In the genomic region with DNA sequence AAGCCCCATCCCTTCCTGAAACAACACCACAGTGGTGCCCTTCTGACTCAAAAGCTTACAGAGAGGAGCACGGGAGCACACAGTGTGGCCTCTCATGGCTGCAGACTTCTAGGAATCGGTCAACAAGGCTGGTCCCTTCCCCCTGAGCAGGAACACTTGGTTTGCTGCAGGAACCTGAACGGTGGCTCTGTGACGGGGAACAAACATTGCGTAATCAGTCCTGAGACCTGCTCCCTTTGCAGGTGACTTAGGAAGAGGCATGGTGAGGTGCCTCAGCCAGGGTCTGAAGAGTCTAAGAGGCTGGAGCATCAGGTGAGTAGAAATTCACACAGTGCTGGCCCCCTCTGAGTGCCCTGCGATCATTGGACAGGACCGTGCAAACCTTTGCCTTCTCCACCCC, we compare ENCODE assay signal across 37 mouse cellular contexts. TPM values are rescaled to one million over a fixed set of nuclear protein-coding genes. Genes with fewer than 3 reads are reported as not detected.
DNase-seq lines count a peak whose midpoint lies in the region; ATAC-seq and TF ChIP-seq lines count a peak whose summit lies in the region.
"Had no signal": no experiment of that assay in that cellular context is flagged by ENCODE, and none has a peak within 500 bp of the region (broad histone marks: within the 10 kb centered on the region; RNA-seq: fewer than 3 reads in every experiment).

No protein-coding gene starts in this region.

- peak; percentile 28 to 61 for DNase-seq in lung, adult 18-20 months
- DNase-seq in lung, postnatal 10 days: no peak
- DNase-seq in urinary bladder, postnatal 14 days (ENCODE audit: low spot score): peak; percentile 57
- DNase-seq in urinary bladder, adult 2 months (ENCODE audit: low spot score): no peak
- peak; percentile 64 for DNase-seq in lung, postnatal 0 days (ENCODE audit: low spot score)
- DNase-seq in stomach, postnatal 0 days (ENCODE audit: low spot score): peak; percentile 72
- no peak for DNase-seq in adrenal gland, postnatal 10 days
- DNase-seq: adrenal gland, adult 8-10 months; B cell, adult 2 months; cerebellum, adult 11 months; gastrocnemius, postnatal 25 days; heart, adult 11 months; heart, postnatal 4 days; kidney, adult 2 months; kidney, postnatal 36 days; liver, embryonic 13.5 days; thymus, adult 18-20 months; thymus, postnatal 25 days had no signal

- no peak overlapping the region for H3K4me2 ChIP-seq in lung, postnatal 0 days (replicated peaks; ENCODE audit: low read depth, low read length)
- no peak overlapping the region for H3K4me2 ChIP-seq in stomach, postnatal 0 days (replicated peaks; ENCODE audit: low read depth)
- H3K4me2 ChIP-seq: forebrain, embryonic 13.5 days; hindbrain, embryonic 13.5 days; limb, embryonic 13.5 days; liver, embryonic 13.5 days; lung, embryonic 15.5 days; midbrain, embryonic 12.5 days; neural tube, embryonic 13.5 days had no signal

- WGBS in lung, postnatal 0 days: 43% methylated on average over 7 of the region's 7 CpGs
- WGBS in stomach, postnatal 0 days: 51% methylated on average over 7 of the region's 7 CpGs

- no peak overlapping the region for H3K27ac ChIP-seq in lung, postnatal 0 days (ENCODE audit: low read length)
- H3K27ac ChIP-seq in stomach, postnatal 0 days (replicated peaks): no peak overlapping the region
- H3K27ac ChIP-seq: forebrain, embryonic 13.5 days; heart, embryonic 10.5 days; hindbrain, embryonic 13.5 days; limb, embryonic 13.5 days; liver, embryonic 13.5 days; lung, embryonic 15.5 days; midbrain, embryonic 12.5 days; neural tube, embryonic 13.5 days had no signal

- no peaks in the 10 kb centered on the region for H3K9me3 ChIP-seq in lung, postnatal 0 days (ENCODE audit: low read length)
- H3K9me3 ChIP-seq in stomach, postnatal 0 days (ENCODE audit: control insufficient read depth, low read length): no peaks in the 10 kb centered on the region
- H3K9me3 ChIP-seq: forebrain, embryonic 13.5 days; heart, embryonic 10.5 days; hindbrain, embryonic 13.5 days; limb, embryonic 13.5 days; liver, embryonic 13.5 days; lung, embryonic 15.5 days; megakaryocyte, embryonic 14.5 days; midbrain, embryonic 12.5 days; neural tube, embryonic 13.5 days had no signal

- H3K4me1 ChIP-seq in lung, postnatal 0 days (ENCODE audit: insufficient read depth, low read depth, low read length): no peaks in the 10 kb centered on the region
- H3K4me1 ChIP-seq in stomach, postnatal 0 days (replicated peaks; ENCODE audit: control insufficient read depth, insufficient read depth): no peaks in the 10 kb centered on the region
- H3K4me1 ChIP-seq: forebrain, embryonic 13.5 days; liver, embryonic 13.5 days; lung, embryonic 15.5 days had no signal

- H3K27me3 ChIP-seq in lung, postnatal 0 days (replicated peaks; ENCODE audit: insufficient read depth, low read length): no peaks in the 10 kb centered on the region
- H3K27me3 ChIP-seq in stomach, postnatal 0 days (ENCODE audit: control insufficient read depth, insufficient read depth, low read length): no peaks in the 10 kb centered on the region

- no peak overlapping the region for H3K9ac ChIP-seq in lung, postnatal 0 days (replicated peaks; ENCODE audit: low read depth)
- no peak overlapping the region for H3K9ac ChIP-seq in stomach, postnatal 0 days (ENCODE audit: low read length)
- H3K9ac ChIP-seq: forebrain, embryonic 13.5 days; hindbrain, embryonic 13.5 days; limb, embryonic 13.5 days; liver, embryonic 13.5 days; lung, embryonic 15.5 days; midbrain, embryonic 12.5 days; neural tube, embryonic 13.5 days had no signal

- no peak for TF ChIP-seq CTCF in lung, postnatal 0 days (IDR thresholded peaks at IDR 0.05)
- TF ChIP-seq CTCF in stomach, postnatal 0 days (IDR thresholded peaks at IDR 0.05; ENCODE audit: low read depth): no peak

- H3K36me3 ChIP-seq in lung, postnatal 0 days (ENCODE audit: insufficient read depth, low read length): no peaks in the 10 kb centered on the region
- no peaks in the 10 kb centered on the region for H3K36me3 ChIP-seq in stomach, postnatal 0 days (ENCODE audit: control insufficient read depth, insufficient read depth, low read length)
- H3K36me3 ChIP-seq: heart, embryonic 10.5 days; hindbrain, embryonic 13.5 days; limb, embryonic 13.5 days; liver, embryonic 13.5 days; lung, embryonic 15.5 days; midbrain, embryonic 12.5 days; neural tube, embryonic 13.5 days had no signal

- no peak for TF ChIP-seq EP300 in lung, postnatal 0 days (IDR thresholded peaks at IDR 0.05)
- no peak for TF ChIP-seq EP300 in stomach, postnatal 0 days (optimal IDR thresholded peaks at IDR 0.05)

- no peak overlapping the region for H3K4me3 ChIP-seq in lung, postnatal 0 days (ENCODE audit: low read depth, low read length)
- H3K4me3 ChIP-seq in stomach, postnatal 0 days (ENCODE audit: low read depth, low read length): no peak overlapping the region
- H3K4me3 ChIP-seq: forebrain, embryonic 13.5 days; heart, embryonic 10.5 days; hindbrain, embryonic 13.5 days; limb, embryonic 13.5 days; liver, embryonic 13.5 days; lung, embryonic 15.5 days; megakaryocyte, embryonic 14.5 days; midbrain, embryonic 12.5 days; myocyte; neural tube, embryonic 13.5 days had no signal

- ATAC-seq in lung, postnatal 0 days: peak; percentile 63
- peak; percentile 62; the same call in 1 of the 2 replicates for ATAC-seq in stomach, postnatal 0 days (ENCODE audit: low FRiP score, low TSS enrichment)
- ATAC-seq: forebrain, embryonic 13.5 days had no signal

RNA-seq across cellular contexts. Expression of gene Gm3045, which starts 0.5 kb away (rescaled TPM):
- 0.07 and 0.13 TPM in 2 replicates for polyA plus RNA-seq in urinary bladder, adult 2 months (2012; rRNA removed)
- not detected in 2 replicates for polyA plus RNA-seq in lung, postnatal 0 days (2015; fragmentation: Nextera tagmentation; extraction: Ambion mirVana)
- not detected in 2 replicates for polyA plus RNA-seq in stomach, postnatal 0 days (2015; fragmentation: Nextera tagmentation; extraction: Ambion mirVana)
- total RNA-seq in adrenal gland, postnatal 10 days (2021): not detected
- total RNA-seq: adrenal gland, adult 8-10 months; CH12.LX; ES-E14; gastrocnemius, postnatal 25 days; heart, postnatal 4 days; layer of hippocampus, adult 8-10 months; layer of hippocampus, postnatal 25 days; left cerebral cortex, adult 8-10 months; left cerebral cortex, postnatal 36 days; midbrain, postnatal 0 days had no signal
- polyA plus RNA-seq: embryonic facial prominence, embryonic 11.5 days; forebrain, embryonic 13.5 days; heart, embryonic 10.5 days; heart, postnatal 0 days; hindbrain, embryonic 13.5 days; kidney, adult 2 months; kidney, embryonic 16.5 days; liver, embryonic 13.5 days; lung, embryonic 15.5 days; midbrain, embryonic 12.5 days; midbrain, postnatal 0 days; myocyte; neural tube, embryonic 13.5 days had no signal

RNA-seq across cellular contexts. Expression of gene Slc25a48, which starts 12.2 kb away (rescaled TPM):
- 14.9 and 17.7 TPM in 2 replicates for polyA plus RNA-seq in urinary bladder, adult 2 months (2012; rRNA removed)
- polyA plus RNA-seq in lung, postnatal 0 days (2015; fragmentation: Nextera tagmentation; extraction: Ambion mirVana): not detected in 2 replicates
- 0.08 and 0.13 TPM in 2 replicates for polyA plus RNA-seq in stomach, postnatal 0 days (2015; fragmentation: Nextera tagmentation; extraction: Ambion mirVana)
- 1 to 10 TPM; 4.1 to 4.5 TPM for total RNA-seq in adrenal gland, postnatal 10 days (2021)
- total RNA-seq: CH12.LX; gastrocnemius, postnatal 25 days; layer of hippocampus, postnatal 25 days had no signal
- polyA plus RNA-seq: forebrain, embryonic 13.5 days; heart, postnatal 0 days; hindbrain, embryonic 13.5 days; midbrain, embryonic 12.5 days; myocyte; neural tube, embryonic 13.5 days had no signal

RNA-seq across cellular contexts. Expression of gene Il9, which starts 56.1 kb away (rescaled TPM):
- polyA plus RNA-seq in urinary bladder, adult 2 months (2012; rRNA removed): not detected in 2 replicates
- polyA plus RNA-seq in lung, postnatal 0 days (2015; fragmentation: Nextera tagmentation; extraction: Ambion mirVana): not detected in 2 replicates
- polyA plus RNA-seq in stomach, postnatal 0 days (2015; fragmentation: Nextera tagmentation; extraction: Ambion mirVana): not detected in 2 replicates
- total RNA-seq in adrenal gland, postnatal 10 days (2021): not detected
- total RNA-seq: adrenal gland, adult 8-10 months; CH12.LX; ES-E14; gastrocnemius, postnatal 25 days; heart, postnatal 4 days; layer of hippocampus, adult 8-10 months; layer of hippocampus, postnatal 25 days; left cerebral cortex, adult 8-10 months; left cerebral cortex, postnatal 36 days; midbrain, postnatal 0 days had no signal
- polyA plus RNA-seq: embryonic facial prominence, embryonic 11.5 days; forebrain, embryonic 13.5 days; heart, embryonic 10.5 days; heart, postnatal 0 days; hindbrain, embryonic 13.5 days; kidney, adult 2 months; kidney, embryonic 16.5 days; limb, embryonic 13.5 days; liver, embryonic 13.5 days; lung, embryonic 15.5 days; midbrain, embryonic 12.5 days; midbrain, postnatal 0 days; myocyte; neural tube, embryonic 13.5 days had no signal

Comparison
In these comparisons a context has a peak if more than half of its experiments do, and no peak if none do; other contexts are left out.
1. DNase-seq: peak in lung, adult 18-20 months (2 of 2), urinary bladder, postnatal 14 days (single experiment), lung, postnatal 0 days (single experiment) and stomach, postnatal 0 days (single experiment); none in lung, postnatal 10 days (single experiment), urinary bladder, adult 2 months (single experiment) and adrenal gland, postnatal 10 days (single experiment).
2. RNA of gene Slc25a48, which starts 12.2 kb away (polyA plus RNA-seq): 14.9 to 17.7 TPM in urinary bladder, adult 2 months; 0.08 to 0.13 TPM in stomach, postnatal 0 days and not detected in lung, postnatal 0 days; every median in the first group is over 10 times any median in the second.